Mouse (Mus musculus) adrenal gland, adult (tissue): ENCODE measurements at regions not wholly inside any gene's neighbourhood (a gene's known extent, or its start where the extent isn't known, plus 50 kb on each side); places are given as distances from the start of the nearest gene placed in this dataset.

Experiments used
- DNase-seq, 2 experiments: peaks; one replicate each; pipeline ENCODE4 v3.0.0; 2022 to 2023; ENCODE audit warnings: low spot score in 1 of 2; ENCODE audit not compliant: inconsistent age in 2 of 2

DNA sequence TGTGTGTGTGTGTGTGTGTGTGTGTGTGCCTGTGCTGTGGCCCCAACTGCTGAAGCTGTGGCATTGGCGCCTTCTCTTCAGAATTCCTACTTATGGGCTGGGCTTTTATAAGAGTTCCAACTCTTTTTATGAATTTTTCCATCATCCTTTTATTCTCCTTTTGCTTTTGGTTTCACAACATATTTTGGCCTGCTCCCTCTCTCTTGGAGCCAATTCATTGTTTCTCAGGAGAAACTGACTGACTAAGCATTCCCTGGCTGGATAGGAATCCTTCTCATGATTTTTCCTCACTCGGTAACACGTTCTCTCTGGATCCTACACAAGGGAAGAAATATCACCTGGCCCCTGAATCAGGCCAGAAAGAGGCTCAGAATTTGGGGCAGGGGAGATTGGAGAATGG is 551.1 kb upstream of the Tnp1 start:
- DNase-seq: peak in 1 of 2 experiments; percentile 36

DNA sequence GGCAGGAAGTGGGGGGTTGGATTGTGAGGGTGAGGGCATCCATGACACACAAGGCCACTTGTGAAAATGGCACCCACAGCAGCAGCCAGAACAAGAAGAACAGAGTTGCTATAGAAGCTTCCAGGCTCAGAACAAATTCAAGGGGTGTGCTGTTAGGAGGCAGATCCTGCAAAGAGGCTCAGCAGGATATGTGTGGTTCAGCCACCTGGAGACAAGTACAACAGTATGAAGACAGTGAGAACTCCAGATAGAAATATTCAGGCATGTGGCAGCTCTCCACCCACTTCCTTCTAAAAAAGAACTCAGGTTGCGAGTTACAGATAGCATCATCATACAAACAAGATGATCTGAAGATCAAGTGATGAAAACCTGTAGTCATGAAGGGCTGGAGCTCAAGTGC is 544.9 kb upstream of the Tnp1 start:
- no peak for DNase-seq

DNA sequence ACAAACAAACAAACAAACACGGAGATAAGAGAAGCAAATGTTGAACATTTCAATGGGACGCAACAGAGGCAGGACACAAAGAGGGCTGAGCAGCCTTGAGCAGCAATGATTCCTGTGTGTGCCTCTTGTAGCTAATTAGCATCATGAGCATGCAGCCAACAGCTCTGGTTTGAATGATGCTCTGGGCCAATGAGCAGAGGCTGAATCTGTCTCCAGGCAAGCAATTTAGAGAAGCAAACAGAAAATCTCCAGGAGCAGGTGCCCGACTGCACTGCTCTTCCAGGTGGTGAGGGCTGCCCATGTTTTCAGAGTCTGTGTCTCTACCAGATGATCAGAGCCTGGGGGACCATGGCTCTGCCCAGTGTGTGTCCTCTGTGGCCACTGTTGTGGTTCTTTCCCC is 532.2 kb upstream of the Tnp1 start:
- no peak for DNase-seq

DNA sequence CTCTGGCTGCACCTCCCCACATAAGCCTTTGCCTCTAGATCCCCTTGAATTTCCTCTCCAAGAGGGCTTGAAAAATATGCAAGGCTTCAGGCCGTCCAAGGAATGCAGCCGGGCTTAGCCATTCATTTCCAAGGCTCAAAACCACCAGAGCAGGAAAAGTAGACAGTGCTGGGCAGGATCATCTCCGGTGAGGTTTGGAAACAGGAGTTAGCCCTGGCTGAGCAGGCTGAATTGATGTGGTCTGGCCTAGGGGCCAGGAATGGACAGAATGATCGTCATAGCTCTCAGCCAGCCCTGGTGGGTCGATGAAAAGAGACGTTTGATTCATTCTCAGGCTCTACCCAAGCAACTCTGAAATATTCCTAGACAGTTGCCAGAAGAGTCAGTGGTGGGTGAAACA is 529.7 kb upstream of the Tnp1 start:
- DNase-seq: no peak

DNA sequence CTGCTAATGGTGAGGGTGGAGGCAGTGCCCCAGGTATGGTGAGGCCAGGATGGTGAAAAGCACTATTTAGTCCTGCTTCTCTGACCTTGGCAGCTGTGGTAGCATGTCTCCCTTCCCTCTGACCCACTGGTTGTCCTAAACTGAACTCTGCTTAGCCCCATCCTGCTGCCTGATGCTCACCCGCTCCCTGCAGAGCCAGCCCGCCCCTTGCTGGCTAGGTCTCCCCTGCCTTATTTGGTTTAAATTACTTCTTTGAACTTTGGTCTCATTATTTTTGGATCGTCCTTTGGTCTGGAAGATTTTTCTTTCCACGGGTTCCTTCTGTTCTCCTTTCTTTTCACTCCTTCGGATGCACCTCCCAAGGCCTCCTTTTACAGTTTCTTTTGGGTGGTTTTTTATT is 525.7 kb upstream of the Tnp1 start:
- no peak for DNase-seq

DNA sequence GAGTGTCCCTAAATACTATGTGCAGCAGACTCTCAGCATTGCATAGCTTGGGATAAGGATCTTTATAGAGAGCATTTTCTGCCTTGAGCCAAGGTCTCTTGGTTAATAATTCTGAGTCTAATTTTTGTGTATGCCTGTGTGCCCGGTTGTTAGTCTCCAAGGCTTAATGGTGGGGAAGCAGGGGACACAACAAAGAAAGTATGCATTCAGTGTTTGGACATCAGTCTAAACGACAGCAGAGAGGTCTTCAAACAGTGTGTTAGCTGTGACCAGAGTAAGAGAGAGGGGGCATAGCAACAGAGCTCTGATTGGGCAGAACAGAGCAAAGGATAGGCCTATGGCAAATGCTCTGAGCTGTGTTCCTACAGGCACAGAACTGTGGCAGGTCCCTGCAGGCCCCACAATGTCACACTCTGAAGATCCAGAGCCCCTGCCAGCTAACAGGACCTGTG is 522.7 kb upstream of the Tnp1 start:
- DNase-seq: peak in 1 of 2 experiments; percentile 68

DNA sequence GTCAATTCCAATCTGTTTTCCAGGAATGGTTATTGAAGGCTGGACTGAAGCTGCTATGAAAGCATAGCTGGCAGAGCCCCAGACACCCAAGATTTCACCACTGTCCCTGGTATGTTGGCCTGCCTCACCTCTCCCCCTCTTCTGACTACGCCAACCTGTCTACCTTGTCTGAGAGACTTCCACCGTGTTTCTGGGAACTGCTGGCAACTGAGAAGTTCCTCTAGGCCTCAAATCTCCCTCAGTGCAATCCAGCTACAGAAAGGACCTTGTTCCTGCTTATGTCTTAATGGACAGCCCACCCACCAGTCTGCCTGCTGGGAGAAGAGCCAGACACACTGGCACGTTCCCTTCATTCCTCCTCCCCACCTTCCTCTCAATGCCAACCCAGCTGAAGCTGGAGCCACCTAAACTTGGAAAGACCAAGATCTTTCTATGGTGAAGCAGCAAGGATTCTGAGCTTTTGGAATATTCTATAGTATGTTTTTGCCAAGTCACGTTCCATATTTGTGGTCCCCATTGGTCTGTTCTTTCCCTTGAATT is 520.1 kb upstream of the Tnp1 start:
- no peak for DNase-seq

DNA sequence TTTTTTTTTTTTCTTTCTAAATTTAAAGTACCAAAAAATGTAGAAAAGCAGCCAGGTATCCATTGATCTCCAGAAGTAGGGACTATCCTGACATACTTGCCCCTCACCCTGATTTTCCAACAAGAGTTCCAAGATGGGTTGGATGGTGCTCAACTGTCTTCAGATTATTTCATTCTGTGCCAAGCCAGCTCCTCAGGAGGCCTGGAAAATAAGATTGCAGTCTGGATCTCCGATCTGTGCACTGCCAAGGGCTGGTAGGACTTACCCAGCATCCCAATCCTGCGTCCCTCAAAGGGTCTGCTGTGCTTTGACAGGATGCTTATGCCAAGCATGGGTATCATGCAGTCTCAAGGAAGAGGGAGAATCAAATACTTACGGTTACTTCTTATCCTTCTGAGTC is 517.8 kb upstream of the Tnp1 start:
- DNase-seq: no peak

DNA sequence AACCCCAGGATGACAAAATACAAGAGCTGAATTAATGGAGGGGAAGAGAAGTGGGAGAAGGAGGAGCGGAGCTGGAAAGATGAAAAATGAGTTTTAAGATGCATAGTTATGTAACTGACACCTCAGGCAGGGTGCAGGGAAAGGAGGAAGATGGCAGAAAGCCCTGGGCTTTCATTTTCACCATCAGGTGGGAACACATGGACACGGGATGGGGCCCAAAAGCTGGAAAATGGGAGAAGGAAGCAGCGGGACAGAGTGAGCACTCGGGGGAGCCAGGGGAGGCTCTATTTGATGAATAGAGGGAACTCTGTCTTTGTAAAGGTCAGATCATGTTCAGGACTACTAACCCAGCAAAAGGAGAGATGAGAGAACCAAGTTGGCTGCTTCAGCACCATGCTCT is 516.6 kb upstream of the Tnp1 start:
- DNase-seq: no peak

DNA sequence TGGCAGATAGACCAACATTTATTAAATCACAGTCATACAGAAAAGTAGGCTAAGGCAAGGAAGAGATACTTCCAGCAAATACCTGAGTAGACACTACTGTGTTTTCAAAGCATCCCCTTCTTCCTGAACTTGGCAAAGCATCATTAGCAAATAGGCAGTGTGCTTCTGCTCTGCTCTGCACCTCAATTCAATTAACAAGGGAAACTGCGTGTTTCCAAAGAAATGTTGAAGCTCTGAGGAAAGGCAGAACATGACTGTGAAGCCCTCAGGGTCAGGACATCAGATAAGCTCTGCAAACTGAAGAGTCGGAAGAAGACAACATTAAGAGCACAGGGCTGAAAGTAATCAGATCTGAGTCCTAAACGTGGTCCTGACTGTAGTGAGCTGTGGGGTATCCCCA is 516.1 kb upstream of the Tnp1 start:
- no peak for DNase-seq

DNA sequence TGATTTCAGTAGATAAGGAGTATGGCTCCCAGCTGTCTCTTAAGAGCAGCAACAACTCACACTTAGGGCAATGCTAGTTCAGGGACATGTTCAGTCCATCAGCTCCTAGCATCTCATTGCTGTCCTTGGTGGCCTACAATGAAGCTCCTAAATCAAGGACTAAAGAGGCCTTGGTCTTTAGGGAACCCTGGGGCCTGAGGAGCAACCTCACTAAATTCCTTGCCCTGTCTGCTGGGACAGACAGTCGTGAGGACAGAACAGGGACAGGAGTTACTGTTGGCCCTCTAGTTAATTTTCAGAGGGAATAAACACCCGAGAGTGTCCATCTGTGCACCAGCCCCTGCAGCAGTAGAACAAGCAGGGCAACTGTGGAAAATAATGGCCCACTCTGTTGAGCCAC is 514.6 kb upstream of the Tnp1 start:
- peak in 1 of 2 experiments; percentile 59 for DNase-seq

DNA sequence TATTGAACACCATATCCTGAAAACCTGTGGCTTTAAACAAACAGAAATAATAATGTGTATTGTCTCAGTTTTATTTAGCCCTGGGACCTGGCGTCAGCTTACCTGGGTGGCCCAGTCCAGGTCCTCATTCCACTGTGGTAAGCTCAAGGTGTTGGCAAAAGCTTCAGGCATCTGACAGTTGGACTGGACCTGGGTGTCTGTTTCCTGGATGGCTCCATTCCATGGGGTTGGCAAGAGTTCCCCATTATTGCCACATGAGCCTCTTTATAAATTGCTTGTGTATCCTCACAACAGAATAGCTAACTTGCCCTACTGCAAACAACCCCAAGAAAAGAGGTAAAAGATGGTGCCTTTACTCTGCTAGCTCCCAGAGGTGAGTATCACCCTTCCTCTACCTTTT is 512.9 kb upstream of the Tnp1 start:
- peak in 1 of 2 experiments; percentile 60 for DNase-seq

DNA sequence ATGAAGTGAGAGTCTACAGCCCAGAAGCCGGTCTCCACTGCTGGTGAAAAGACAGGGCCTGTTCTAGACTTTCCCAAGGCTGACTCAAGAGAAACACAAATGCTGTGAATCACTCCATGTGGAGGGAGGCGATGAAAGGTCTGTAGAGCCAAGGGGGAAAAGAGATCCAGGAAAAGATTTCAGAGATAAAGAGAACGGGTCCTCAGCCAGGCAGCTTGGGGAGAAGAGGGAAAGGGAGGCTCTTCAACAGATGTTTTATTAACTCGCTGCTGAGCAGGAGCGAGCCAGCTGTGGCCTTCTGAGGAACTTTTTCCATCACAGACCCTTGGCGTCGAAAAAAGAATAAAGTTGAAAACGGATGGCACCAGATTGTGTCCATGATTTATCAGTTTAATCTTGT is 500.7 kb upstream of the Tnp1 start:
- no peak for DNase-seq

DNA sequence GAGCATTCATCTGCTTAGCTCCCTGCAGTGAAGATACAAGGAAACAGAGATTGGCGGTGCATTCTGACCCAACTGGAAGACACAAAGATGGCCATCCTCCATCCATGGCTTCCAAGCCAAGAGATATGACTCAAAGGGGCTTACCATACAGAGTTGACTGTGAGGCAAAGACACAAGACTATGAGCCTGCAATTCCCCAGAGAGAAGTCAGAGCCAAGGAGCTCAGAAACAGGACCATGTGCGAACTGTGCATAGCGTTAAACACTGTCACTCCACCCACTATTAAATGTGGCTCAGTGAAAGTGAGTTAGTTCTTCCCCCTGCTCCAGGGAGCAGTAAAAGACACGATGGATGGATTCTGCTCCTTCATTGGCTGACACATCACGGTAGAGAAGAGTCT is 500.1 kb upstream of the Tnp1 start:
- DNase-seq: no peak

DNA sequence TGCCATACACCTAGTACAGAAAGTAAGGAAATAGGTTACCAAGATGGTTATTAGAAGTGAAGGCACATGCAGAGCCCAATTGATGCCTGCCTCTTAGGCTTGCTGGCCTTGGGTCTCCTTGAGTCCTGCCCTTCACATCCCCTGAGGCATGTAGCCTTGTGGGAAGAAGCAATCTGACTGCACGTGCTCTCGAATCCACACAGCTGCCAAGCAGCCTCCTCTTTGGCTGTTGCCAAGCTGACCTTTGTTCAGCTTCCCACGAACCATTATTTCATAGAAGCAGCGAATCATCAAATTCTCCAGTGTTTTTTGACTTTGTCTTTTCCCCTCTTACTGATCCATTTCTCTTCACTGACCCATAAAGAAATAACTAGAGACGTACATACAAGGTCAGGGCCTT is 498.1 kb upstream of the Tnp1 start:
- peak; percentile 20 to 62 for DNase-seq

DNA sequence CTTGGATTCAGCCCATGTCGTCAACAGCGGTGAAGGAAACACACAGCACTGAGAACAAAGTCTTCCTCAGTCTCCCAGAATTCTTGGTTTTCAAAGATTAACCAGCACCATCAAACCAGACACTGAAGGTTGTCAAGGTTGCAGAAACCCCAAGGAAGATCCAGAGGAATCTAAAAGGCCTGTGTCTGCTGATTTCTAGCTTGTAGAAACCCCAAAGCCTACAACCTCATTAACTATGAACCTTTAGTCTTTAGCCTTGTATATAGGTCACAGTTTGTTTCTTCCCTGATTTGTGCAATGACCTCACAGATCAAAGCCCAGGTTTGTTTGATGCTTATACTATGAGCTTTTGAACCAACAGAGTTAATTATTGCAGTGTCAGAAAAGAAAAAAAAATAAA is 497.1 kb upstream of the Tnp1 start:
- DNase-seq: no peak

DNA sequence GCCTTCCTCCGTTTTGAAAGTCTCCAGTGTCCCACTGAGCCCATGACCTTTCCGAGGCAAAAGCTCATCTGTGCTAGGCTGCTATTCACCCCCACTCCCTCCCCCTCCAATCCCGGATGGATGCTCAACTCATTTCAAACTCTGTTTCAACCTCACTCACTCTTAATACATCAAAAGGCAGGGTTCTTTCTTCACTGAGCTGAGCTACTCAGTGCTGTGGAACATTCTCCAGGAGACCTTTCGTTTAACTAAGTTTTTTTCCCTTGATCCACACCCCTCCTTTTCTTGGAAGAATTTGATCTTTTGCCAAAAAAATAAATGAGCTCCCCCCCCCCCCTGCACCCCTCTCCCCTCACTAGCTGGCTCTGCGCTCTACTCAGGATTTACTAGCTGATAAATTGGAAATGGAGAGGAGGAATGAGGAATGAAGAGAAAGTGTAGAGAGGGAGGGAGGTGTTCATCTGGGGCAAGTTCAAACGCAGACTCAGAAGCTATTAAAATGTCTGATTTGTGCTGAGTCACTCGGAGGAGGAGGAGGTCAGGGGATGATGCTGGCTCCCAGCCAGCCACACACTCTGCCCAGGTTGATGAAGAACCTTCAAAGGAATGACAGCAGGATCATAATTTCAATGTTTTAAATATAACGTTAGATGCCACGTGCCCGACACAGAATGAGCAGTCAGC is 491.5 kb upstream of the Tnp1 start:
- peak; percentile 65 to 87 for DNase-seq

DNA sequence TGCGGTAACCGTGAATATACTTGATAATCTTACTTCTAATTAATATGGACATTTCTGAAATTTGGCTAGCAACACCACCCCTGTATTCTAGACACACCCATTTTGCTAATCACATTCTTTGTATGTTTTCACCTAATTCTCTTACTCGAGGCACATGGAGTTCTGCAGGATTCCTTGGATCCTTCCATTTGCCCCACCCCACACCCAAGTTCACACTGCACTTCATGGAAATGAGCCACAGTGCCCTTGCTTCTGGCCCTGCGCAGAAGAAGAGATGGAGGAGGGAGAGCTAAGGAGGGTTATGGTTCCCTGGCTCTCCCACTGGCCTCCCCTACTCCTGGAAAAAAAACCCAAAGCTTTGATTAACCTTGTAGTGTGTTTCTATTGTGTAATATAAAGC is 487.9 kb upstream of the Tnp1 start:
- DNase-seq: no peak

DNA sequence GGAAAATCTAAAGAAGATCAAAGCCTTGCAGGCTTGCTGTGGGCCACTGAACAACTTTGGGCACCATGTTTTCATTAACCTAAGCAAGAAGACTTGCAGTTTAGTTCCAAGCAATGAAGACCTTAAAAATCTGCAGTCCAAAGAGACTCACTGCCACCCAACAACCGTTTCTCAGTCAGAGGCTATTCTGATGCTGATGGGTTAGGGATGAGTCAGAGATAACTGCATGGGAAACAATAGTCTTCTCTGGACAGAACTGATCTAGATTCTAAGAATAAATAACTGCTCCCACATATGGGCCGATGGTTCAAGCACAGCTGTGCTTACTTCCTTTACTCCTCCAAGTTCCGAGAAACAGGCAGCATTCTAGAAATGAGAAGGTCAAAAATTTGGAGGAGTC is 485.0 kb upstream of the Tnp1 start:
- no peak for DNase-seq

DNA sequence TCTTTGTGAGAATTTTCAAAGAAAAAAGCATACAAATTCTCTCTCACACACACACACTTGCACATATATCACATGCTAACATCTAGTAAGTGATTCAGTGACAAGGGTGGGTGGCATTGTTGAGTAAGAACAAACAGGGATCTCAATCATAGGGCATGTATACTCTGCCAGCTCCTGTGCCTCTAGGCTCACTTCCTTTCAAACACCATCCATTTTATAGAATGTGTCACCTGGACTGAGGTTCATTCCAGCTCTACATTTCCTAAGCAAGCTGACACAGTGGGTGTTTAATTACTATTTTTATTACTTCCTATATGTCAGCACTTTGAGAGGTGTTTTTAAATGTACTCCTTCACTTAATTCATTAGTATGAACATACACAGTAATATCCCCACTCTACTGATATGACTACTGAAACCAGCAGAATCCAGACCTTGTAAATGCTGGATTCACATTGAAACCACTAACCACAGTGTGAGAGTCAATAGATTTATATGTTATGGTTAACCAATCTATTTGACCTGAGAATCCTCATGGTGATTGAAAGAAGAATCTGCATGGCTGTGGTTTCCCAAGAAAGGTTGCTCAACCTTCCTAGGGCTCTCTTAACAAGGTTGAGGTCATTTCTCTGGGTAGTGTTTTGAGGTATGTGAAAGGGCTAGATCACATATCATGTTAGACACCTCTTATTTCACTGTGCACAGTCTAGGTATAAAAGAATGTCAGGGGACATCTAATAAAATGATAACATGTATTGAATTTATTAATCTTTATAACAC is 480.5 kb upstream of the Tnp1 start:
- no peak for DNase-seq

DNA sequence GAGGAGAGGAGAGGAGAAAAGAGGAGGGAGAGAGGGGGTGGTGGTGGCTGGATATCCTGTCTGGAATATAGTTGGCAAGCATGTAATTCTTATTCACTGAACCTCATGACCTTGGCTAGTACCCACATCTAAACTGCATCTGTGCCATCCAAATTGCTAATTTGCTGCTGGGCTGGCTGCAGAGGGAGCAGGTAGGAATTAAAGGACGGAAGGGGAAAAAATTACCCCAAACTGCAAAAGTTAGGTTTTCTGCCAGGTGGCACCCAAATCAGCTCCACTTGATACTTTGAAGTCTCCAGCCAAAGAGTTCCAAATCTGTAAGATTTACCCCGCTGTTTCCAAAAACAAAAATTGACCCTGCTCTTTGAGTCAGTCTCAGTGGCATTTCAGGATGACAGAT is 466.2 kb upstream of the Tnp1 start:
- DNase-seq: peak; percentile 44 to 87

DNA sequence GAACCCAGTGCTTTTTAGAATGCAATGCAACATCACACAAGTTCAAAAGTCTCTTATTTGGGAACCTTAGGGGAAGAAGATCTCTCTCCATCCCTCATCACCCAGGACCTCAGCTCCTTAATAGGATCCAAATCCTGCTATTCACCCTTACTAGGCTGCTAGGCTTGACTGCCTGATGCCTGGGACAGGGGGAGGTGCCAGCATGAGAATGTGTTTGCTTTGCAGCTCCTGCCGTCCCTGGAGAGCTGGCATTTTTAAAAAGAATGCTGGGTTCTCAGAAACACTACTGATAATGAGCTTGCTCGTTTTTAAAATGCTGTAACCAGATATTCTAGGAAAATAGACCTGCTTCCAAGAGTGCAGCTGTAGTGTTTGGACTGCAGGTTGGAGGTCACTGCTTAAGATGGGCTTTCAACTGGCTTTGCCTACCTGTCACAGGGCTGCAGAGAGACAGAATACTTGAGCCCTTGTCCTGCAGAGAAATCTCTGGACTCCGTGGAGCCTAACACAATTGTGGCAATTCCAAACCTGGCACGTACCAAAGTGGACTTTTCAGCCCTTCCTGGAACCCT is 463.7 kb upstream of the Tnp1 start:
- peak in 1 of 2 experiments; percentile 44 for DNase-seq
